Mouse (Mus musculus): ENCODE data around the gene Akap6. TPM values are rescaled to one million over a fixed set of nuclear protein-coding genes. Genes with fewer than 3 reads are reported as not detected.

Akap6 gene
- polyA plus RNA-seq, 1 experiment from 2014 or later = 4.5 TPM

GRCm38 (mm10) chr12:53024575-53025246, 325.5 kb downstream of the Akap6 start:
- ATAC-seq (replicated peaks; ENCODE audit: insufficient number of reproducible peaks, low FRiP score, low TSS enrichment, low read depth) (no peak), DNase-seq (ENCODE audit: low spot score) (no peak)
- Histone ChIP-seq H3K4me3 (ENCODE audit: low read depth, low read length) (no peak overlapping the region), H3K27ac (replicated peaks; ENCODE audit: low read depth, low read length) (no peak overlapping the region), H3K9ac (replicated peaks; ENCODE audit: low read length) (no peak overlapping the region), H3K4me2 (ENCODE audit: low read depth, low read length) (no peak overlapping the region), H3K4me1 (ENCODE audit: control insufficient read depth, insufficient read depth, low read length) (no peaks in the 10 kb centered on the region), H3K36me3 (replicated peaks; ENCODE audit: control insufficient read depth, insufficient read depth, low read depth, low read length) (no peaks in the 10 kb centered on the region), H3K9me3 (replicated peaks; ENCODE audit: control insufficient read depth, low read length) (no peaks in the 10 kb centered on the region), H3K27me3 (ENCODE audit: control insufficient read depth, insufficient read depth, low read length) (no peaks in the 10 kb centered on the region)
- 74% methylated on average over 9 of the region's 9 CpGs for WGBS

- Histone ChIP-seq H3K27ac (replicated peaks; ENCODE audit: low read depth, low read length) (no peak overlapping the region), H3K4me3 (ENCODE audit: low read depth, low read length) (no peak overlapping the region), H3K27me3 (ENCODE audit: control insufficient read depth, insufficient read depth, low read length) (no peaks in the 10 kb centered on the region), H3K9me3 (replicated peaks; ENCODE audit: control insufficient read depth, low read length) (no peaks in the 10 kb centered on the region), H3K4me1 (ENCODE audit: control insufficient read depth, insufficient read depth, low read length) (no peaks in the 10 kb centered on the region), H3K36me3 (replicated peaks; ENCODE audit: control insufficient read depth, insufficient read depth, low read depth, low read length) (no peaks in the 10 kb centered on the region), H3K9ac (replicated peaks; ENCODE audit: low read length) (no peak overlapping the region), H3K4me2 (ENCODE audit: low read depth, low read length) (no peak overlapping the region)
- no peak for ATAC-seq (replicated peaks; ENCODE audit: insufficient number of reproducible peaks, low FRiP score, low TSS enrichment, low read depth)
- no peak for DNase-seq (ENCODE audit: low spot score)
- WGBS = 79% methylated on average over 4 of the region's 4 CpGs
These were observed 328.1 kb downstream of the Akap6 start for GRCm38 (mm10) chr12:53027308-53027707.

- Histone ChIP-seq H3K9ac (replicated peaks; ENCODE audit: low read length) (no peak overlapping the region), H3K4me2 (ENCODE audit: low read depth, low read length) (no peak overlapping the region), H3K4me3 (ENCODE audit: low read depth, low read length) (no peak overlapping the region), H3K27ac (replicated peaks; ENCODE audit: low read depth, low read length) (no peak overlapping the region), H3K36me3 (replicated peaks; ENCODE audit: control insufficient read depth, insufficient read depth, low read depth, low read length) (no peaks in the 10 kb centered on the region), H3K9me3 (replicated peaks; ENCODE audit: control insufficient read depth, low read length) (no peaks in the 10 kb centered on the region), H3K27me3 (ENCODE audit: control insufficient read depth, insufficient read depth, low read length) (no peaks in the 10 kb centered on the region), H3K4me1 (ENCODE audit: control insufficient read depth, insufficient read depth, low read length) (no peaks in the 10 kb centered on the region)
- ATAC-seq (replicated peaks; ENCODE audit: insufficient number of reproducible peaks, low FRiP score, low TSS enrichment, low read depth) (no peak), DNase-seq (ENCODE audit: low spot score) (no peak)
- 56% methylated on average over 5 of the region's 5 CpGs for WGBS
These were observed 329.7 kb downstream of the Akap6 start for GRCm38 (mm10) chr12:53028926-53029325.

- no peaks in the 10 kb centered on the region for H3K36me3 ChIP-seq (replicated peaks; ENCODE audit: control insufficient read depth, insufficient read depth, low read depth, low read length)
- WGBS = 80% methylated on average over 6 of the region's 6 CpGs
- no peaks in the 10 kb centered on the region for H3K4me1 ChIP-seq (ENCODE audit: control insufficient read depth, insufficient read depth, low read length)
- H3K9me3 ChIP-seq (replicated peaks; ENCODE audit: control insufficient read depth, low read length) = no peaks in the 10 kb centered on the region
- no peak overlapping the region for H3K4me2 ChIP-seq (ENCODE audit: low read depth, low read length)
- H3K9ac ChIP-seq (replicated peaks; ENCODE audit: low read length) = no peak overlapping the region
- no peak overlapping the region for H3K4me3 ChIP-seq (ENCODE audit: low read depth, low read length)
- no peaks in the 10 kb centered on the region for H3K27me3 ChIP-seq (ENCODE audit: control insufficient read depth, insufficient read depth, low read length)
- DNase-seq (ENCODE audit: low spot score) (no peak), ATAC-seq (replicated peaks; ENCODE audit: insufficient number of reproducible peaks, low FRiP score, low TSS enrichment, low read depth) (no peak)
- no peak overlapping the region for H3K27ac ChIP-seq (replicated peaks; ENCODE audit: low read depth, low read length)
These were observed 330.7 kb downstream of the Akap6 start for GRCm38 (mm10) chr12:53029910-53030309.

DNA sequence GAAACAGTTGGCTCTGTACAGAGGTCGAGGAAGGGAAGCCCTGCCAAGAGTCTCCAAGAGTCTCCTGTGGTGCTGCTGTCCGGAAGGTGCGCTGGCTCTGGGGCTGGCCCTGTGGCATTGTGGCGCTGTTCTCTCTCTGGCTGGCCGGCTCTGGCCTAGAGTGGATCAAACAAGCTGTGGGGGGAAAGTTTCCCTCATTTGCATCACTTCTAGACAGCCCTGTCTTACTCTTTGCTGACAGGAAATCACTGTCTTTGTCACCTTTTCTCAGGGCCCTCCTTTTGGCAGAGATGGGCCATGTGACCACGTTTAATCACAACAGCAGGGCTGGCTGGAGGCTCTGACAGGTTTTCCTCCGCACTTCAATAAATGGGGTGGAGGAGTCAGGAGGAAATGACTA, 333.6 kb downstream of the Akap6 start:
- H3K36me3 ChIP-seq (replicated peaks; ENCODE audit: control insufficient read depth, insufficient read depth, low read depth, low read length) = no peaks in the 10 kb centered on the region
- H3K9ac ChIP-seq (replicated peaks; ENCODE audit: low read length) = no peak overlapping the region
- H3K4me2 ChIP-seq (ENCODE audit: low read depth, low read length) = no peak overlapping the region
- WGBS = 7% methylated on average over 7 of the region's 7 CpGs
- no peaks in the 10 kb centered on the region for H3K9me3 ChIP-seq (replicated peaks; ENCODE audit: control insufficient read depth, low read length)
- no peaks in the 10 kb centered on the region for H3K27me3 ChIP-seq (ENCODE audit: control insufficient read depth, insufficient read depth, low read length)
- H3K4me3 ChIP-seq (ENCODE audit: low read depth, low read length) = no peak overlapping the region
- peak; percentile 57 for DNase-seq (ENCODE audit: low spot score)
- H3K27ac ChIP-seq (replicated peaks; ENCODE audit: low read depth, low read length) = peak overlapping the region; percentile 28; the same call in 1 of the 2 replicates
- peak; percentile 86; the same call in 1 of the 2 replicates for ATAC-seq (replicated peaks; ENCODE audit: insufficient number of reproducible peaks, low FRiP score, low TSS enrichment, low read depth)
- no peaks in the 10 kb centered on the region for H3K4me1 ChIP-seq (ENCODE audit: control insufficient read depth, insufficient read depth, low read length)

- H3K9ac ChIP-seq (replicated peaks; ENCODE audit: low read length) = no peak overlapping the region
- peak; percentile 71 for DNase-seq (ENCODE audit: low spot score)
- H3K27ac ChIP-seq (replicated peaks; ENCODE audit: low read depth, low read length) = no peak overlapping the region
- no peaks in the 10 kb centered on the region for H3K27me3 ChIP-seq (ENCODE audit: control insufficient read depth, insufficient read depth, low read length)
- no peaks in the 10 kb centered on the region for H3K36me3 ChIP-seq (replicated peaks; ENCODE audit: control insufficient read depth, insufficient read depth, low read depth, low read length)
- ATAC-seq (replicated peaks; ENCODE audit: insufficient number of reproducible peaks, low FRiP score, low TSS enrichment, low read depth) = no peak
- no peaks in the 10 kb centered on the region for H3K4me1 ChIP-seq (ENCODE audit: control insufficient read depth, insufficient read depth, low read length)
- WGBS = 29% methylated on average over 14 of the region's 14 CpGs
- H3K4me3 ChIP-seq (ENCODE audit: low read depth, low read length) = no peak overlapping the region
- H3K4me2 ChIP-seq (ENCODE audit: low read depth, low read length) = no peak overlapping the region
- H3K9me3 ChIP-seq (replicated peaks; ENCODE audit: control insufficient read depth, low read length) = no peaks in the 10 kb centered on the region
These were observed 334.3 kb downstream of the Akap6 start for GRCm38 (mm10) chr12:53033404-53033913.

DNA sequence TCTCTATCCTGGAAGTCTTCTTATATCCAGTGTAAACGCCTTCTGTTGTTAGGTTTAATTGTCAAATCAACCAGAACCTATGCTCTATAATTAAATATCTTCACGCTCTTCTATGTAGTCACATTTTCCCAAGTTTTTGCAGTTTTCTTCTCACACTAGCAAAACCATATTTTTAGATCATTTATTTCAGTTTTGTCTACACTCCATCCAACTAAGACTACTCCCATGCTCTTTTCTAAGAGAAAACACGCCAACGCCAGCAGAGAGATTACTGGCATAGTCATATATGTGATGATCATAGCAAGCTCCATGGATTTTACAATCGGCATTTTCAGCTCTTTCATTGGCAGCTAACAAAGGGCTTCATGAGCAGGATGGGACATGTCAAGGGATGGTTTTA, 341.5 kb downstream of the Akap6 start:
- no peak for ATAC-seq (replicated peaks; ENCODE audit: insufficient number of reproducible peaks, low FRiP score, low TSS enrichment, low read depth)
- no peak for DNase-seq (ENCODE audit: low spot score)
- no peaks in the 10 kb centered on the region for H3K36me3 ChIP-seq (replicated peaks; ENCODE audit: control insufficient read depth, insufficient read depth, low read depth, low read length)
- H3K4me2 ChIP-seq (ENCODE audit: low read depth, low read length) = no peak overlapping the region
- no peaks in the 10 kb centered on the region for H3K27me3 ChIP-seq (ENCODE audit: control insufficient read depth, insufficient read depth, low read length)
- H3K9ac ChIP-seq (replicated peaks; ENCODE audit: low read length) = no peak overlapping the region
- no peak overlapping the region for H3K27ac ChIP-seq (replicated peaks; ENCODE audit: low read depth, low read length)
- 88% methylated on average over 5 of the region's 5 CpGs for WGBS
- no peak overlapping the region for H3K4me3 ChIP-seq (ENCODE audit: low read depth, low read length)
- H3K4me1 ChIP-seq (ENCODE audit: control insufficient read depth, insufficient read depth, low read length) = no peaks in the 10 kb centered on the region
- H3K9me3 ChIP-seq (replicated peaks; ENCODE audit: control insufficient read depth, low read length) = no peaks in the 10 kb centered on the region

GRCm38 (mm10) chr12:53042739-53043138, 343.6 kb downstream of the Akap6 start:
- H3K36me3 ChIP-seq (replicated peaks; ENCODE audit: control insufficient read depth, insufficient read depth, low read depth, low read length) = no peaks in the 10 kb centered on the region
- no peak overlapping the region for H3K27ac ChIP-seq (replicated peaks; ENCODE audit: low read depth, low read length)
- no peak overlapping the region for H3K4me3 ChIP-seq (ENCODE audit: low read depth, low read length)
- DNase-seq (ENCODE audit: low spot score) = peak; percentile 82
- no peaks in the 10 kb centered on the region for H3K27me3 ChIP-seq (ENCODE audit: control insufficient read depth, insufficient read depth, low read length)
- H3K9ac ChIP-seq (replicated peaks; ENCODE audit: low read length) = no peak overlapping the region
- H3K4me1 ChIP-seq (ENCODE audit: control insufficient read depth, insufficient read depth, low read length) = no peaks in the 10 kb centered on the region
- H3K4me2 ChIP-seq (ENCODE audit: low read depth, low read length) = no peak overlapping the region
- ATAC-seq (replicated peaks; ENCODE audit: insufficient number of reproducible peaks, low FRiP score, low TSS enrichment, low read depth) = no peak
- WGBS = 24% methylated on average over 5 of the region's 5 CpGs
- H3K9me3 ChIP-seq (replicated peaks; ENCODE audit: control insufficient read depth, low read length) = no peaks in the 10 kb centered on the region
